Mouse (Mus musculus) left cerebral cortex, adult 9 months (tissue): Measurements from ENCODE around the gene Myoz1.
A peak's percentile ranks its signal among the peaks of the same experiment; 100 is the strongest.
"Not testable (repeated sequence)": the region's sequence is repeated elsewhere in the genome, so short reads cannot be mapped to it uniquely, and the experiment has no call there.

Experiments
- DNase-seq, 2 experiments: peaks; one replicate each; pipeline ENCODE4 v3.0.0; 2022; ENCODE audit warnings: low spot score in 2 of 2

Myoz1 gene

GRCm38 (mm10) chr14:20638702-20639101 lies 17.6 kb downstream of the Myoz1 start:
- DNase-seq, result no peak

GRCm38 (mm10) chr14:20637818-20638574 lies 18.3 kb downstream of the Myoz1 start:
- no peak for DNase-seq

GRCm38 (mm10) chr14:20636968-20637367 lies 19.4 kb downstream of the Myoz1 start:
- DNase-seq, result not testable (repeated sequence)

- DNase-seq, result no peak
These were observed 20.8 kb downstream of the Myoz1 start for GRCm38 (mm10) chr14:20635546-20635945.

GRCm38 (mm10) chr14:20631253-20631652 lies 25.1 kb downstream of the Myoz1 start:
- no peak for DNase-seq

GRCm38 (mm10) chr14:20626971-20627370 lies 29.4 kb downstream of the Myoz1 start:
- no peak for DNase-seq

GRCm38 (mm10) chr14:20626447-20626846 lies 29.9 kb downstream of the Myoz1 start:
- no peak for DNase-seq

- no peak for DNase-seq
These were observed 33.4 kb downstream of the Myoz1 start for GRCm38 (mm10) chr14:20622907-20623306.

GRCm38 (mm10) chr14:20622412-20622811 lies 33.9 kb downstream of the Myoz1 start:
- no peak for DNase-seq

GRCm38 (mm10) chr14:20621903-20622302 lies 34.4 kb downstream of the Myoz1 start:
- no peak for DNase-seq

- no peak for DNase-seq
These were observed 37.2 kb downstream of the Myoz1 start for GRCm38 (mm10) chr14:20619131-20619530.

- DNase-seq, result no peak
These were observed 38.1 kb downstream of the Myoz1 start for GRCm38 (mm10) chr14:20618211-20618610.

- peak in 1 of 2 experiments; percentile 50 for DNase-seq
These were observed 39.9 kb downstream of the Myoz1 start for GRCm38 (mm10) chr14:20616421-20616820.

- DNase-seq, result no peak
These were observed 41.3 kb downstream of the Myoz1 start for GRCm38 (mm10) chr14:20615075-20615474.

GRCm38 (mm10) chr14:20612820-20613219 lies 43.5 kb downstream of the Myoz1 start:
- DNase-seq, result no peak

- no peak for DNase-seq
These were observed 46.2 kb downstream of the Myoz1 start for GRCm38 (mm10) chr14:20610146-20610545.

GRCm38 (mm10) chr14:20609519-20609918 lies 46.8 kb downstream of the Myoz1 start:
- DNase-seq, result no peak

- DNase-seq, result no peak
These were observed 48.8 kb downstream of the Myoz1 start for GRCm38 (mm10) chr14:20607396-20608126.

GRCm38 (mm10) chr14:20601287-20601686 lies 55.1 kb downstream of the Myoz1 start:
- no peak for DNase-seq

GRCm38 (mm10) chr14:20600203-20600602 lies 56.1 kb downstream of the Myoz1 start:
- DNase-seq, result no peak

GRCm38 (mm10) chr14:20599542-20599941 lies 56.8 kb downstream of the Myoz1 start:
- no peak for DNase-seq
